Mouse (Mus musculus) frontal cortex, postnatal 14 days (tissue): Measurements from ENCODE around the gene Gm45062.

Source experiments
- DNase-seq, 2 experiments: peaks; one replicate each; pipeline ENCODE4 v3.0.0; 2022; ENCODE audit warnings: low spot score in 2 of 2

Gm45062 gene

DNA sequence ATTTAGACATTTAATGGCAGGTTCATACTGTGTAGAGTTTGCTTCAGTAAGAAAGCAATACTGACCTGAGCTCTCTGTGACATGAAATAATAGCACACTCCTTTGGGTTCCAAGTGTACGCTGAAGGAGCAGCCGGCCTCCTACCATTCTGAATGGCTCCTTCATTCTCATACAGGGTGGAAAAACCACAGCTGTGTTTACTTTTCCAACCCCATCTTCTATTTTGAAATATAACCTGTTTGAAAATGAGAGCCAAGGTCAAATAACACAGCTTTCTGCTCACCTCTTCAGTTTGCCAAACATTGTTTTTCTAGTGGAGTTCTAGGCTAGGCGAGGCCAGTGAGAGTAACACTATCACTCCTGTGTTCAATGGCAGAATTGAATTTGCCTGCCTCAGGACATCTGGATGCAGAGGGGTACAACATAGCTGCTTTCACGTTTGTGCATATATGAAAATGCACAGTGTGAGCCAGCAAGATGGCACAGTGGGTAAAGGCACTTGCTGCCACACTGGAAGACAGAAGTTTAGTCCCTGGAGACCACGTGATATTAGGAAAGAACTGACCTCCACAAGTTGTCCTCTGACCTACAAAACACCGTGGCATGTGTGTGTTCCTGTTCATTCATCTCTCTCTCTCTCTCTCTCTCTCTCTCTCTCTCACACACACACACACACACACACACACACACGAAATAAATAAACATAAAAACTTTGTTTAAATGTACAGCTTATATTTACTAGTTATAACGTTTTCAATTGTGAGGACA is 157.7 kb downstream of the Gm45062 start:
- DNase-seq: no peak

GRCm38 (mm10) chr6:8419485-8420186 is 160.4 kb downstream of the Gm45062 start:
- DNase-seq: no peak

DNA sequence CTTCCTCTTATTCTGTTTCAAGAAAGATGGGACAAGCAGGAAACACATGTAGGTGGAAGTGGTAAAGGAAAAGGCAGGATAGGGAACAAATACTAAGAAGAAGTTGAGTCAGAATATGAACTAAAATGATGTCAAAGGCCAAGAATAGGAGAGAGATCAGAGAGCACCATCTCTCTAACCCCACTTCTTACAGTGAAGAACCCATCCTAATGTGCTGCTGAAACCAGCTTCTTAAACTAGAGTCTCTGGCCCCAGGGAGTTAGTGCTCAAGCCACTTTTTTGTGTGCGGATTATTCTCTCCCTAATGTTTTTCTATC is 160.9 kb downstream of the Gm45062 start:
- no peak for DNase-seq

DNA sequence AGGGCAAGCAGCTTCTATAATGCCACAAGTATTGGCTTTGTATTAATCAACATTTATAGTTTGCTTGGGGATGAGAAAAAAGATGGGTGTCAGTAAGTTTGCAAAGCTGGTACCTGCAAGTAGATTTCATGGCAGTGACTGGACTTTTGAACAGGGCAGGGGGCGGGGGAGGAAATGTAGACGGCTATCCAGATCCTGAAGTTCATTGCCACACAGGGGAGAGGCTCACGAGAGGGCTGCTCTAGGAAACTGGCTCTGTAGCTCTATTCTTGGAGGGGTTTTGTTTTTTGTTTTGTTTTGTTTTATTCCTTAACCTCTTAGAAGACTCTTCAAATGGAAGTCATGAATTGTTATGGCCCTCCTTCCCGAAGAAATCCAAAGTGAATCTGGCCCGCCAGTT is 162.2 kb downstream of the Gm45062 start:
- DNase-seq: no peak

- no peak for DNase-seq
These were observed 162.8 kb downstream of the Gm45062 start for GRCm38 (mm10) chr6:8421959-8422581.

DNA sequence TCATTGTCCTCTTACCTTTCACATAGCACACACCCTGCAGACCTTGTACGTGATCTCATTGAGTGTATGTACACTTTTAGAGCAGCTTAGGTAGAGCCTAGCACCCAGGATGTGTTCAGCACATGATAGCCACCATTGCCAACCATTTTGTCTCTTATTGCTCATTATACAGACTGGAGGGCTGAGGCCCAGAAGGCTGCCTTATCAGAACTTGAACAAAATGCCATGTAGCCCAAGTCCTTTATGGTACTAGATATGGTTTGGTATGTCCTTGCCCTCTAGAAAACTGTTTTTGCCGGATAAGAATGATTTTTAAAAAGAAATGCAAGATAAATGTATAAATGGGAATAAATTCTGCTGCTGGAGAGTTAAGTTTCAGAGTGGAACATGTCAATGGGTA is 163.9 kb downstream of the Gm45062 start:
- DNase-seq: no peak

DNA sequence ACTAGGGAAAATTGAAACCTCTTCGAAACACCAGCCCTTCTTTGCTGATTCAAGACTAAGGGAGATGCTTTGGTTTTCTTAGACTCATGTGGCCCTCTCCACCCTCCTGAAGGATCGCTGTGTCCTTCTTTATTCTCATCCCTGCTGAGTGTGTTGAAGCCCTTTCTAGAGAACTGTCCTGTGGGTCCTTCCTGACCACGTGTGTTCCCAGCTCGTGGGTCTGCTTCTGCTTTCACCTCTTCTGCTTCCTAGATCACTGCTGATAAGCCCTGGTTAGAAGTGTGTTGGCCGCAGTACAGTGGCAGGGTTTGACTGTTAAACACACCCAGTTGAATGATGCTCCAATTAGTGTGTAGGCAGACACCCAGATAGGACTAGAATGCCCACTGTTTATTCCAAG is 168.4 kb downstream of the Gm45062 start:
- no peak for DNase-seq

DNA sequence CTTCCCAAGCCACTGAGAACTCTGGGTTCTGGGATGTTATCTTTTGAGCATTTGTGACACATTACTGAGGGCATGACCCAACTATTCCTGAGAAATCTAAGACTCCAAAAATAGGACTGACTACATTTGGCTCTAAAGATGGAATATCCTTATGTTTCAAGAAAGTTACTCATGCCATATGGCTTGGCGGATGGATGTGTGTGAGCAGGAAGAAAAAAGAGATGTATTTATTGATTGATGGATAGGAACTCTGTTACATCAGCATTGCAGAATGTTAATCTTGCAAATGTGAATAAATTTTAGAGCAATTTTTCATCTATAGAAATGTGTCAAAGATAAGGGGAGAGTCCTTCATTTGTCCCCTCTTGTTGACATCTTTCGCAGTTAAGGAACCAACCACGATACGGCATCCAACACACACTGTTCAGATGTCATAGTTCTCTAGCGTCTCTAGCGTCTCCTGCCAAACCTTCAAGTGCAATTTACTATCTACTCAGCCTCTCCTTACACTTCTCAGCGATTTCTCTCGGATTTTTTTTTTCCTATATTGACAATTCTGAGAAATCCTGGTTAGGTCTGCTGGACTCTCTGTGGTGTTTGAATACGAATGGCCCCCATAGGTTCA is 171.5 kb downstream of the Gm45062 start:
- DNase-seq: no peak

DNA sequence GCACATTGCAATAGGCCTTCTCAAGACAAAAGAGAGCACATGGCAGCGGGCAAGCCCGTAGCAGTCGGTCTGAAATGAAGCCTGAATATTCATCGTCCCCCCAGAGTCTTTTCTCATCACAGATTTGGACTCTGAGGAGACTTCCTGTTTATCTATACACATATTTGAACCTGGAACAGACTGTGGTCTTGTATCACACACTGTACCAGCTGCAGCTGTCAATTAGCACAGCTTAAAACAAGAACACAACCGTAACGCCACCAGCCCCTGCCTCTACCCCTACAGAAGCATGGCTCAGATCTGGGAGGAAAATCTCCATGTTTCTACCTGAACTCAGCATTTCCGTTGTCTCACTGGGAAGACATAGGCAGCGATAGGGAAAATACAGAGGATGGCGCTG is 173.9 kb downstream of the Gm45062 start:
- no peak for DNase-seq

DNA sequence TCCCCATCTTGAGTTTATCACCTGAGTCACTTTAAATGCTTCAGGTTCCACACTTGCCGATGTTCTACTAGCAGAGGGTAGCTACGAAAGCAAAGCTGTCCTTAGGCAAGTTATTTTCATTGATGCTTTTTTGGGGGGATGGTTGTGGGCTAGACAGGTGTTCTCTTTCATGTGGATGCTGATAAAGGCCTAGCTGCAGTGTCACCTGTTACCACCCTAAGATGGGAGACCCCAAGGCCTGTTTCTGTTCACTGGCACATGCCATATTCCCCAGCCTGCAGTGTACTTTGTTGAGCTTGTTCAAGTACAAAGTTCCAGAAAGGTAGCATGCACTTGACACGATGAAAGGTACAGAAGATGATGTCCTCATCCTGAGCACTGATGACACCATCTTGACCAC is 178.7 kb downstream of the Gm45062 start:
- no peak for DNase-seq

GRCm38 (mm10) chr6:8441814-8442213 is 182.6 kb downstream of the Gm45062 start:
- DNase-seq: no peak

GRCm38 (mm10) chr6:8446786-8447185 is 187.5 kb downstream of the Gm45062 start:
- no peak for DNase-seq

GRCm38 (mm10) chr6:8455599-8455998 is 196.3 kb downstream of the Gm45062 start:
- no peak for DNase-seq

- DNase-seq: no peak
These were observed 199.3 kb downstream of the Gm45062 start for GRCm38 (mm10) chr6:8458596-8458995.

- DNase-seq: no peak
These were observed 203.2 kb downstream of the Gm45062 start for GRCm38 (mm10) chr6:8462447-8462846.

DNA sequence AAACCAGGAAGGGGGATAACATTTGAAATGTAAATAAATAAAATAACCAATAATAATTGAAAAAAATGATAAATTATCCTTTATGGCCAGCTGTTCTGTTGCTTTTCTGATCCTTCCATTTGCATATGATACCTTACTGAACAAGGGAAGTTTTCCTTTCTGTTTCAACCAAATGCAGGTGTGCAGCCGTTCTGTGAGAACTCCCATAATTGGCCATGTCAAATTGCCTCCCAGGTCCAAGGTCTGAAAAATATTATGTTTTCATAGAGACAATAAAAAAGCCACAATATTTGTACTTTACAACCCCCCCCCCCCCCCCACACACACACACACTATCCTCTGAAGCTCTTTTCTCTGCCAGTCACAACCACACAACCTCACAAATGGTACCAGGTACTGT is 206.1 kb downstream of the Gm45062 start:
- no peak for DNase-seq

GRCm38 (mm10) chr6:8465985-8466384 is 206.7 kb downstream of the Gm45062 start:
- DNase-seq: no peak

GRCm38 (mm10) chr6:8467667-8468337 is 208.6 kb downstream of the Gm45062 start:
- no peak for DNase-seq

GRCm38 (mm10) chr6:8469918-8470317 is 210.7 kb downstream of the Gm45062 start:
- no peak for DNase-seq

DNA sequence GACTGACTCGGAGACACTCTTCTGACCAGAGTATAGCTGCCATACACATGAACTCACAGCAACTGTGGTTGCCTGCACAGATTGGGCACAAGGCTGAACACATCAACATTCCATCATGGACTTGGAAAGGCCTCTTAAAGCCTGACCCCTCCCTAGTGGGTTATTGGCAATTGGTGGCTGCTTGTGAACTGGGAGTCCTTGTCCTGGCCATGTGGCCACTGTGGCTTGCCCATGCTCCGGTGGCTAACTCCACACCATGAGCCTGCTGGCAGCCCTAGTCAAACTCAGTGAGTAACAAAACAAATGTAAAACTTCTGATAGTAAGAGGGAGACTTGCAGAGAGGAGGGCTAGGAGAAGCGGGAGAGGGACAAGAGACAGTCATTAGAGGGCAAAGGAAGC is 212.9 kb downstream of the Gm45062 start:
- no peak for DNase-seq

GRCm38 (mm10) chr6:8472915-8473314 is 213.7 kb downstream of the Gm45062 start:
- no peak for DNase-seq

- no peak for DNase-seq
These were observed 214.2 kb downstream of the Gm45062 start for GRCm38 (mm10) chr6:8473498-8473897.
